Mouse (Mus musculus) limb, embryonic 14.5 days (tissue): ENCODE results near the gene Actr10. TPM values are rescaled to one million over a fixed set of nuclear protein-coding genes. Genes with fewer than 3 reads are reported as not detected.
A peak's percentile ranks its signal among the peaks of the same experiment; 100 is the strongest.

Experiments used
- ATAC-seq: fragments of 200-750 bp; cut with Nextera tagmentation; 2 replicates; pipeline ENCODE4 v1.8.0; 2017; ENCODE audit warnings: low read depth, moderate number of reproducible peaks, moderate TSS enrichment; ENCODE audit not compliant: low FRiP score
- DNase-seq: peaks from one replicate; pipeline ENCODE4 v3.0.0-alpha.2; 2015; ENCODE audit warnings: low spot score
- H3K27ac ChIP-seq: fragments of 300-500 bp; sonication (generic); replicated peaks from 2 replicates; pipeline ENCODE4 v1.5.1; 2014; ENCODE audit warnings: low read depth, mild to moderate bottlenecking, low read length, moderate library complexity, mixed read lengths
- H3K27me3 ChIP-seq: fragments of 300-500 bp; sonication (generic); 2 replicates; pipeline ENCODE4 v1.6.1; 2014; ENCODE audit warnings: low read length, mixed read lengths; ENCODE audit not compliant: control insufficient read depth, insufficient read depth
- H3K36me3 ChIP-seq: fragments of 300-500 bp; sonication (generic); 2 replicates; pipeline ENCODE4 v1.6.1; 2014; ENCODE audit warnings: mild to moderate bottlenecking, low read length, moderate library complexity, mixed read lengths; ENCODE audit not compliant: control insufficient read depth, insufficient read depth
- H3K4me1 ChIP-seq: fragments of 300-500 bp; sonication (generic); 2 replicates; pipeline ENCODE4 v1.6.1; 2014; ENCODE audit warnings: antibody characterized with exemption, low read length, mixed read lengths; ENCODE audit not compliant: control insufficient read depth, insufficient read depth
- H3K4me2 ChIP-seq: fragments of 300-500 bp; sonication (generic); replicated peaks from 2 replicates; pipeline ENCODE4 v1.6.1; 2014; ENCODE audit warnings: low read depth, mild to moderate bottlenecking, low read length, moderate library complexity; ENCODE audit not compliant: severe bottlenecking
- H3K4me3 ChIP-seq: fragments of 300-500 bp; sonication (generic); replicated peaks from 2 replicates; pipeline ENCODE4 v1.5.1; 2014; ENCODE audit warnings: low read length
- H3K9ac ChIP-seq: fragments of 300-500 bp; sonication (generic); 2 replicates; pipeline ENCODE4 v1.6.1; 2014; ENCODE audit warnings: mild to moderate bottlenecking, low read depth, low read length, moderate library complexity; ENCODE audit not compliant: severe bottlenecking
- H3K9me3 ChIP-seq: fragments of 300-500 bp; sonication (generic); 2 replicates; pipeline ENCODE4 v1.6.1; 2016; ENCODE audit warnings: low read length; ENCODE audit not compliant: control insufficient read depth
- POLR2A ChIP-seq: fragments of 200-500 bp; IDR thresholded peaks from 2 replicates; pipeline ENCODE4 v1.8.0; 2012; ENCODE audit warnings: inconsistent platforms, mild to moderate bottlenecking, moderate library complexity, borderline replicate concordance; ENCODE audit not compliant: insufficient read depth, insufficient read length; ENCODE audit errors: extremely low read depth
- WGBS: fragments of 180-500 bp; shearing (Covaris S2); extraction: QIAGEN DNeasy Blood & Tissue Kit; methylation state at CpG from one replicate; pipeline ENCODE4 v1.1.7; 2014; 5-methylcytosine and 5-hydroxymethylcytosine counted together
- polyA plus RNA-seq, 2 experiments: library from polyadenylated mRNA; depleted of rRNA in 1 of 2; stranded (reverse) in 1 of 2; unstranded in 1 of 2; fragments of >200 nt; fragmentation: Nextera tagmentation in 1 of 2; extraction: Ambion mirVana in 1 of 2; gene quantifications; 2 replicates each; pipeline versions ENCODE4 v1.2.1 to v1.2.3; 2012 to 2014

Gene Actr10
- polyA plus RNA-seq (2012; rRNA removed) (91.3 and 91.6 TPM in 2 replicates), polyA plus RNA-seq (2014; fragmentation: Nextera tagmentation; extraction: Ambion mirVana) (257 and 264 TPM in 2 replicates)

DNA sequence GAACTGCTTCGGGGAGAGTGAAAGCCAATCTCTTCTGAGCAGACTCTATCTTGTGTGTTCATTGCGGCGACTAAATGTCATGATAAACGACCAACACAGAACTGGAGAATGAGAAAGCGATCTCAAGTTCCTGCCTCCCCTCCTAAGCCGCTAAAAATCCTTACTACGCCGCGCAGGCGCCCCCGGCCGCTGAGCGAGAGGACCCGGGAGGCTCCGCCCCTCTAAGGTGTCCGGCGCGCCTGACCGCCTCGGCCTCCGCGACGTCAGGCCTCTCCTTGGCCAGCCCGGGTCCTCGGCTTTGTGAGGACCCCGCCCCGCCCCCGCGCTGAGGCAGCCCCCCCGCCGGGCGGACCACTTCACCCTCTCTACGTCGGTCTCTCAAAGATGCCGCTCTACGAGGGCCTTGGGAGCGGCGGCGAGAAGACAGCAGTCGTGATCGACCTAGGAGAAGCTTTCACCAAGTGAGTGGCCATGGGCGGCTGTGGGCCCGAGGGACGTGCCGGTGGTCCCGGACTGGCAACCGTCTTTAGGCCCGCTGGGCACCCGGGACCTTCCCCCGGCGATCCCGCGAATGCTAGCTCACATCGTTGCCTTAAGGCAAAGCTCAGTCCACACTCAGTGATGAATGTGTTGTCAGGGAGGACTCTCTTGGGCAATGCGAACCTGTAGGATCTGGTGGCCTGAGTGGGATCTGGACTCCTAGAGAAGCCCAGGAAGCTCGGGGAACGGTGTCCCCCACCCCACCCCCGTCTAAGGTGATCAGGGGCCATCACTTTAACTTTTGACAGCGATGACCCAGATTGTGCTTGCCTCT, at the start of gene Actr10:
TSS of gene Actr10 (plus strand) at position 287 of the 814 bp plus-strand sequence.
- 0 out of 2 replicates have a peak, but pooled peaks have one; percentile 61 for TF ChIP-seq POLR2A
- Histone ChIP-seq H3K9ac (peak within 1 kb of the TSS; percentile 89), H3K4me1 (no peaks in the 10 kb centered on the region), H3K4me2 (peak within 1 kb of the TSS; percentile 56), H3K27me3 (no peaks in the 10 kb centered on the region), H3K36me3 (peaks cover 20% of the 10 kb centered on the region), H3K4me3 (peak within 1 kb of the TSS; percentile 90), H3K9me3 (no peaks in the 10 kb centered on the region), H3K27ac (peak within 1 kb of the TSS; percentile 84)
- peak; percentile 82 for DNase-seq
- under 1% methylated on average over 52 of the region's 59 CpGs for WGBS
- ATAC-seq: peak; percentile 98

DNA sequence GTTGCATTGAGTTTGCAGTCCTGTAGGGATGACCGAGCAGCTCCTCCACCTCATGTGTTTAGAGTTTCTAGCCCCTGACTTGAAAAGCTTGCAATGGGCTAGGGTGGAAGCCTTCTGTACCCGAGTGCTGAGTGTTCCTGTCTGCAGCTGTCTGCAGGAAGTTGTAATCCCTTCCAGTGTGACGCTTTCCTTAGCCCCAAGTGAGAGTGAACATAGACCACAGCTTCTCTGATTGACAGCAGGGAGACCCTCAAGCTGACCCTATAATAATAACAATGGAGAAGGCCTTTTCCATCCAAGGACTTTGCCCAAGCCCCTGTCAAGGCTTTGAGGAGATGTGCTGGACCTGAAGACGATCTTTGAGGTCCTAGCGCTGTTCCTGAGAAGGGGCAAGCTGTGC, 47.3 kb upstream of the Actr10 start:
- Histone ChIP-seq H3K9ac (no peak overlapping the region), H3K27me3 (no peaks in the 10 kb centered on the region), H3K27ac (no peak overlapping the region), H3K9me3 (no peaks in the 10 kb centered on the region), H3K4me1 (no peaks in the 10 kb centered on the region), H3K4me3 (no peak overlapping the region), H3K4me2 (no peak overlapping the region), H3K36me3 (peaks cover 89% of the 10 kb centered on the region)
- ATAC-seq: no peak
- TF ChIP-seq POLR2A: no peak
- no peak for DNase-seq
- WGBS: 84% methylated on average over 5 of the region's 5 CpGs

DNA sequence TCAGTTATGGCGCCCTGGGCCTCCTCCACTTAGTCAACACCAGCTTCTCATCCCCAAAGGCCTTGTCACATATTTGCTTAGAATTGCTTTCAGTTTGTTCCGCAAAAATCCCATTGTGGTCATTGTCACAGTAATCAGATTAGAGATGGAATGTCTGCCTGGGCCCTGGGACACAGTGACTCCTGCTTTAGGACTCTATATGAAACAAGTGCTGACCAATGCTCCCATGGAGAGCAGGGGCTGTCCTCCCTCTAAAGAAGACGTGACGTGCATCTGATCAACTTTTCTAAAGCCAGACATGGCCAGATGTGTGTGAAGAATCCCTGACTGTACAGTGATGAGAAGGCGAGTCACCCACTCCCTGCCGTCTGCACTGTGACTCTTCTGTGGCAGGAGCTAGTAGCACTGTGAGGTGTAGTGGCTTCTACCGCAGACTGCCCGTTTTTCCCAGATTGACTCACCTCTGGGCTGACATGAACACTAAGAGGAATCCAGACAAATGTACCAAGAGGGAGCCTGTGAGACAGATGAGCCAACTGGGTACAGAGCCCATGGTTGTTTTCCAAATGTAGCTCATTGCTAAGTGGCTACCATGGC, 46.7 kb upstream of the Actr10 start:
- Histone ChIP-seq H3K9me3 (no peaks in the 10 kb centered on the region), H3K27me3 (no peaks in the 10 kb centered on the region), H3K4me2 (no peak overlapping the region), H3K36me3 (peaks cover 86% of the 10 kb centered on the region), H3K4me3 (no peak overlapping the region), H3K4me1 (no peaks in the 10 kb centered on the region), H3K9ac (no peak overlapping the region), H3K27ac (no peak overlapping the region)
- ATAC-seq: no peak
- DNase-seq: no peak
- no peak for TF ChIP-seq POLR2A
- WGBS: 93% methylated on average over 8 of the region's 8 CpGs

DNA sequence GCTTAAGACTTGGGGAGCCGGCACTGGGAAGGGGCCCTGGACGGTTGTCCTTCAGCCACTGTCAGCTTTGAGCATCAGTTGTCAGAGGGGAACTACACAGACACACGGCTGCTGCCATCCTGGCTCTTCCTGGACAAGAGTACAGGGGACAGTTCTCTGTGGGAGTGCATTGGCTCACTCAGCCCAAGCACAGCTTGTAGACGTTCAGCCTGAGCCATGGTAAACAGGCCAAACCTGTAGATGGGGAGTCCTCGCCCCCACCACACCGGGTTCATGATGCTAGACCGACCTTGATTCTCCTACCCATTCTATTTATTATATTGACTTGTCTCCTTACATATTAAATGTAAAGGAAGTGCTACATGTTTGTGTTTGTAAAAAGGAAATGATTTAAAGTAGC, 42.4 kb upstream of the Actr10 start:
- Histone ChIP-seq H3K4me2 (no peak overlapping the region), H3K27me3 (no peaks in the 10 kb centered on the region), H3K4me1 (no peaks in the 10 kb centered on the region), H3K4me3 (no peak overlapping the region), H3K36me3 (peaks cover 91% of the 10 kb centered on the region), H3K27ac (no peak overlapping the region), H3K9ac (no peak overlapping the region), H3K9me3 (no peaks in the 10 kb centered on the region)
- DNase-seq: no peak
- no peak for ATAC-seq
- 88% methylated on average over 7 of the region's 7 CpGs for WGBS
- TF ChIP-seq POLR2A: no peak

DNA sequence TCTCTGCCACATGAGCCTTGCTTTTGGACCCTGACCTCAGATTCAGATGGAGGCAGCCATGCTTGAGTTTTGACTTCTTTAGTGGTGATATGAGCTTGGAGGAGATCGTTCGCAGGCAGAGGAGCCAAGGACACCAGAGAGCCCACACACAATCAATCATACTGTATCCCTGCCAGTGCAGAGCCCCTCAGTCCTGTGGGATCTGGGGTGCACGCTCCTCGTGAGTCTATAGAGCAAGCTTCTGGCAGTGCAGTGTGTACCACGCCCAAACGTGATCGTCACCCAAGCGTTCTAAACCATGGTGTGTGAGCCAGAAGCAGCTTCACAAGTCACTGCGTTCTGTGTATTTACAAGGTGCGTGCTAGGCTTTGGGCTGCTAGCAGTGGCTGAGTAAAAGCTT, 41.6 kb upstream of the Actr10 start:
- Histone ChIP-seq H3K4me3 (no peak overlapping the region), H3K9me3 (no peaks in the 10 kb centered on the region), H3K27me3 (no peaks in the 10 kb centered on the region), H3K36me3 (peaks cover 83% of the 10 kb centered on the region), H3K27ac (no peak overlapping the region), H3K4me2 (no peak overlapping the region), H3K9ac (no peak overlapping the region), H3K4me1 (no peaks in the 10 kb centered on the region)
- ATAC-seq: no peak
- no peak for DNase-seq
- TF ChIP-seq POLR2A: no peak
- 92% methylated on average over 10 of the region's 10 CpGs for WGBS
